Mouse (Mus musculus) limb, embryonic 13.5 days (tissue): ENCODE data around the gene Rpl36. TPM values are rescaled to one million over a fixed set of nuclear protein-coding genes. Genes with fewer than 3 reads are reported as not detected.

Experiments
- ATAC-seq: fragments of 200-750 bp; cut with Nextera tagmentation; 2 replicates; pipeline ENCODE4 v1.8.0; 2017; ENCODE audit warnings: low read depth, moderate number of reproducible peaks, moderate TSS enrichment; ENCODE audit not compliant: low FRiP score
- H3K27ac ChIP-seq: fragments of 300-500 bp; sonication (generic); 2 replicates; pipeline ENCODE4 v1.5.1; 2015; ENCODE audit warnings: inconsistent platforms, mild to moderate bottlenecking, moderate library complexity
- H3K27me3 ChIP-seq: fragments of 300-500 bp; sonication (generic); 2 replicates; pipeline ENCODE4 v1.6.1; 2015; ENCODE audit warnings: mild to moderate bottlenecking, inconsistent platforms
- H3K36me3 ChIP-seq: fragments of 300-500 bp; sonication (generic); 2 replicates; pipeline ENCODE4 v1.6.1; 2015; ENCODE audit warnings: inconsistent platforms, mild to moderate bottlenecking, moderate library complexity
- H3K4me1 ChIP-seq: fragments of 300-500 bp; sonication (generic); 2 replicates; pipeline ENCODE4 v1.6.1; 2015; ENCODE audit warnings: inconsistent platforms
- H3K4me2 ChIP-seq: fragments of 300-500 bp; sonication (generic); replicated peaks from 2 replicates; pipeline ENCODE4 v1.6.1; 2015; ENCODE audit warnings: inconsistent platforms, mild to moderate bottlenecking, moderate library complexity
- H3K4me3 ChIP-seq: fragments of 300-500 bp; sonication (generic); 2 replicates; pipeline ENCODE4 v1.5.1; 2015; ENCODE audit warnings: moderate library complexity, mild to moderate bottlenecking, inconsistent platforms
- H3K9ac ChIP-seq: fragments of 300-500 bp; sonication (generic); 2 replicates; pipeline ENCODE4 v1.6.1; 2015; ENCODE audit warnings: mild to moderate bottlenecking, inconsistent platforms
- H3K9me3 ChIP-seq: fragments of 300-500 bp; sonication (generic); 2 replicates; pipeline ENCODE4 v1.6.1; 2016; ENCODE audit warnings: inconsistent platforms
- WGBS: fragments of 180-500 bp; shearing (Covaris S2); methylation state at CpG from one replicate; pipeline ENCODE4 v1.1.7; 2015; 5-methylcytosine and 5-hydroxymethylcytosine counted together
- polyA plus RNA-seq: library from polyadenylated mRNA; unstranded; fragments of >200 nt; fragmentation: Nextera tagmentation; extraction: Ambion mirVana; gene quantifications from 2 replicates; pipeline ENCODE4 v1.2.1, GENCODE M21; 2015

The Rpl36 gene
- polyA plus RNA-seq, result 1,714 and 1,755 TPM in 2 replicates

GRCm38 (mm10) chr17:56613236-56613844, at the start of gene Rpl36:
Rpl36 (plus strand) TSS chr17:56613416.
- H3K4me3 ChIP-seq, result peak within 1 kb of the TSS; percentile 72
- no peaks in the 10 kb centered on the region for H3K9me3 ChIP-seq
- peaks cover 39% of the 10 kb centered on the region for H3K4me1 ChIP-seq
- peak within 1 kb of the TSS; percentile 91 for H3K9ac ChIP-seq
- under 1% methylated on average over 52 of the region's 52 CpGs for whole genome bisulfite sequencing
- H3K4me2 ChIP-seq, result peak within 1 kb of the TSS; percentile 98
- peak within 1 kb of the TSS; percentile 94 for H3K27ac ChIP-seq
- ATAC-seq, result peak; percentile 57
- H3K36me3 ChIP-seq, result peaks cover 42% of the 10 kb centered on the region
- no peaks in the 10 kb centered on the region for H3K27me3 ChIP-seq

- no peaks in the 10 kb centered on the region for H3K4me1 ChIP-seq
Measured at GRCm38 (mm10) chr17:56566293-56566692, 46.9 kb upstream of the Rpl36 start.

GRCm38 (mm10) chr17:56566918-56567317, 46.3 kb upstream of the Rpl36 start:
- H3K4me3 ChIP-seq, result no peak overlapping the region
- ATAC-seq, result no peak
- H3K4me1 ChIP-seq, result no peaks in the 10 kb centered on the region
- H3K9ac ChIP-seq, result no peak overlapping the region
- WGBS, result 92% methylated on average over 5 of the region's 5 CpGs
- no peaks in the 10 kb centered on the region for H3K27me3 ChIP-seq
- H3K36me3 ChIP-seq, result peaks cover 100% of the 10 kb centered on the region
- no peak overlapping the region for H3K4me2 ChIP-seq
- H3K27ac ChIP-seq, result no peak overlapping the region
- no peaks in the 10 kb centered on the region for H3K9me3 ChIP-seq

More at GRCm38 (mm10) chr17:56566293-56566692, 46.9 kb upstream of the Rpl36 start:
- 94% methylated on average over 29 of the region's 29 CpGs for WGBS
- H3K36me3 ChIP-seq, result peaks cover 100% of the 10 kb centered on the region
- H3K4me2 ChIP-seq, result no peak overlapping the region
- H3K4me3 ChIP-seq, result no peak overlapping the region
- no peak overlapping the region for H3K27ac ChIP-seq
- no peak overlapping the region for H3K9ac ChIP-seq
- no peak for ATAC-seq
- no peaks in the 10 kb centered on the region for H3K9me3 ChIP-seq
- H3K27me3 ChIP-seq, result no peaks in the 10 kb centered on the region

GRCm38 (mm10) chr17:56567370-56567769, 45.8 kb upstream of the Rpl36 start:
- no peaks in the 10 kb centered on the region for H3K9me3 ChIP-seq
- 95% methylated on average over 4 of the region's 4 CpGs for WGBS

GRCm38 (mm10) chr17:56570287-56570686, 42.9 kb upstream of the Rpl36 start:
- Histone ChIP-seq H3K27ac (no peak overlapping the region), H3K9ac (no peak overlapping the region), H3K4me3 (no peak overlapping the region), H3K27me3 (no peaks in the 10 kb centered on the region), H3K4me1 (no peaks in the 10 kb centered on the region), H3K36me3 (peaks cover 98% of the 10 kb centered on the region), H3K9me3 (no peaks in the 10 kb centered on the region), H3K4me2 (no peak overlapping the region)
- no peak for ATAC-seq
- WGBS, result 92% methylated on average over 4 of the region's 4 CpGs

More at GRCm38 (mm10) chr17:56567370-56567769, 45.8 kb upstream of the Rpl36 start:
- Histone ChIP-seq H3K27me3 (no peaks in the 10 kb centered on the region), H3K27ac (no peak overlapping the region), H3K4me3 (no peak overlapping the region), H3K9ac (no peak overlapping the region), H3K4me2 (no peak overlapping the region), H3K4me1 (no peaks in the 10 kb centered on the region), H3K36me3 (peaks cover 100% of the 10 kb centered on the region)
- no peak for ATAC-seq

- H3K27ac ChIP-seq, result no peak overlapping the region
- peaks cover 94% of the 10 kb centered on the region for H3K36me3 ChIP-seq
- H3K9ac ChIP-seq, result no peak overlapping the region
- H3K9me3 ChIP-seq, result no peaks in the 10 kb centered on the region
- WGBS, result 69% methylated on average over 1 of the region's 1 CpGs
- H3K4me1 ChIP-seq, result no peaks in the 10 kb centered on the region
- no peaks in the 10 kb centered on the region for H3K27me3 ChIP-seq
- H3K4me3 ChIP-seq, result no peak overlapping the region
- H3K4me2 ChIP-seq, result no peak overlapping the region
- ATAC-seq, result no peak
Measured at GRCm38 (mm10) chr17:56572154-56572553, 41.1 kb upstream of the Rpl36 start.

- Histone ChIP-seq H3K4me2 (no peak overlapping the region), H3K4me1 (no peaks in the 10 kb centered on the region), H3K9ac (no peak overlapping the region), H3K9me3 (no peaks in the 10 kb centered on the region), H3K27ac (no peak overlapping the region), H3K36me3 (peaks cover 94% of the 10 kb centered on the region), H3K4me3 (no peak overlapping the region), H3K27me3 (no peaks in the 10 kb centered on the region)
- no peak for ATAC-seq
- 96% methylated on average over 3 of the region's 3 CpGs for WGBS
Measured at GRCm38 (mm10) chr17:56572939-56573338, 40.3 kb upstream of the Rpl36 start.

GRCm38 (mm10) chr17:56583071-56583470, 30.1 kb upstream of the Rpl36 start:
- WGBS, result 77% methylated on average over 1 of the region's 1 CpGs
- Histone ChIP-seq H3K9me3 (no peaks in the 10 kb centered on the region), H3K27me3 (no peaks in the 10 kb centered on the region), H3K9ac (peak overlapping the region; percentile 90), H3K36me3 (peaks cover 68% of the 10 kb centered on the region), H3K4me1 (peaks cover 48% of the 10 kb centered on the region), H3K4me3 (peak overlapping the region; percentile 92), H3K27ac (no peak overlapping the region), H3K4me2 (peak overlapping the region; percentile 94)
- no peak for ATAC-seq

GRCm38 (mm10) chr17:56583611-56584256, 29.5 kb upstream of the Rpl36 start:
- H3K4me3 ChIP-seq, result peak overlapping the region; percentile 92
- peak overlapping the region; percentile 93 for H3K27ac ChIP-seq
- peak overlapping the region; percentile 94 for H3K4me2 ChIP-seq
- peaks cover 52% of the 10 kb centered on the region for H3K4me1 ChIP-seq
- peak overlapping the region; percentile 90 for H3K9ac ChIP-seq
- no peaks in the 10 kb centered on the region for H3K9me3 ChIP-seq
- ATAC-seq, result no peak
- H3K36me3 ChIP-seq, result peaks cover 68% of the 10 kb centered on the region
- no peaks in the 10 kb centered on the region for H3K27me3 ChIP-seq
- 6% methylated on average over 33 of the region's 33 CpGs for WGBS

- Histone ChIP-seq H3K9ac (peak within 1 kb of the TSS; percentile 91), H3K36me3 (peaks cover 68% of the 10 kb centered on the region), H3K9me3 (no peaks in the 10 kb centered on the region), H3K4me1 (peaks cover 52% of the 10 kb centered on the region), H3K27me3 (no peaks in the 10 kb centered on the region), H3K4me3 (peak within 1 kb of the TSS; percentile 92), H3K27ac (peak within 1 kb of the TSS; percentile 93), H3K4me2 (peak within 1 kb of the TSS; percentile 94)
- under 1% methylated on average over 92 of the region's 101 CpGs for WGBS
- ATAC-seq, result peak; percentile 96
Measured at GRCm38 (mm10) chr17:56584257-56585130, 28.7 kb upstream of the Rpl36 start, which contains the start of the genes Safb2 and Safb. Safb2 (minus strand) TSS chr17:56584585. Safb (plus strand) TSS chr17:56584825.

- H3K9ac ChIP-seq, result peak overlapping the region; percentile 91
- peak overlapping the region; percentile 86 for H3K4me2 ChIP-seq
- WGBS, result under 1% methylated on average over 61 of the region's 61 CpGs
- H3K27ac ChIP-seq, result peak overlapping the region; percentile 90
- H3K36me3 ChIP-seq, result peaks cover 68% of the 10 kb centered on the region
- peaks cover 54% of the 10 kb centered on the region for H3K4me1 ChIP-seq
- ATAC-seq, result peak; percentile 3; the same call in 1 of the 2 replicates
- H3K27me3 ChIP-seq, result no peaks in the 10 kb centered on the region
- H3K9me3 ChIP-seq, result no peaks in the 10 kb centered on the region
- peak overlapping the region; percentile 92 for H3K4me3 ChIP-seq
Measured at GRCm38 (mm10) chr17:56585171-56585821, 27.9 kb upstream of the Rpl36 start.
